In the genomic region with DNA sequence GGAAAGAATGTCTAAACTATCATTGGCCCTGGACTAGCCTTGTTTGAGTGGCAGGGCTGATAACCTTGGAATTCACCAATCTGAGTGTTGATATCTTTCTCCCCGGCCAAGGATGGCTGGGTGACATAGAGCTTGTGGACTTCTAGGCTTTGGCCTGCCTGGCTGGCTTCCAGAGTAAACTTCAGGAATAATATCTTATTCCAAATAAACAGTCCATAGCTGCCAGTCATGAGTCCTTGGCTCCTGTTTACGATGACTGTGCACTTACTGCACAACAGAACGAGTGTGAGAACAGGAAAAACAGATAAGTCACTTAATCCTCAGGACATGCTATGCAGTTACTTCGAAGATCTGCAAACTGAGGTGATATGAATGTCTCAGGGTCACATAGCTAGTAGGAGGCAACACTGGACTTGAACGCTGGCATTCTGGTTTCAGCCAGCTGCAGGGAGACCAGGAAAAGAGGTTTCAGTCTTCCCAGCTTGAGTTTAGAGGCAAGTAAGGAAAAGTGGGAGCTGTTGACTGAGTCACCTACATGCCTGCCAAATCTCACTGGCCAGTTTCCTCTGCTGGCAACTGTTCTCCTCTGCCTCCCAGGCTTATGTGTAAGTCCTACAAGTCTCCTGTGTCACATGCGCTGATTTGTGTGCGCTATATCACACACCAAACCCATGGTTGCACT, we compare ENCODE assay signal across 8 mouse cellular contexts.
DNase-seq lines count a peak whose midpoint lies in the region; ATAC-seq lines count a peak whose summit lies in the region.

No protein-coding gene starts in this region.

- ATAC-seq in monocyte, adult 5-6 weeks (replicated peaks; ENCODE audit: insufficient number of reproducible peaks, low FRiP score, low TSS enrichment, poor library complexity, severe bottlenecking) = no peak
- ATAC-seq in hindbrain, embryonic 13.5 days (ENCODE audit: low FRiP score) = no peak

- peak; percentile 33 to 36 for DNase-seq in layer of hippocampus, adult 8-10 months (ENCODE audit: low spot score in 2 of 2)
- no peak for DNase-seq in layer of hippocampus, postnatal 25 days (ENCODE audit: extremely low spot score in 1 of 2, low spot score in 1 of 2)
- DNase-seq in fibroblast of lung, adult 2 months (ENCODE audit: low read depth) = peak; percentile 99
- DNase-seq in heart, postnatal 25 days (ENCODE audit: low spot score) = peak; percentile 75
- DNase-seq in lung, postnatal 14 days = peak; percentile 50
- DNase-seq in cerebellum, postnatal 36 days = no peak

- WGBS in hindbrain, embryonic 13.5 days = 88% methylated on average over 7 of the region's 7 CpGs

- no peak overlapping the region for H3K4me3 ChIP-seq in hindbrain, embryonic 13.5 days

- no peak overlapping the region for H3K4me2 ChIP-seq in hindbrain, embryonic 13.5 days

- intact Hi-C loops in heart, postnatal 25 days (cut with DNase I) = no loop called here

- H3K9me3 ChIP-seq in hindbrain, embryonic 13.5 days = no peaks in the 10 kb centered on the region

- no peak overlapping the region for H3K9ac ChIP-seq in hindbrain, embryonic 13.5 days

- H3K27ac ChIP-seq in hindbrain, embryonic 13.5 days = no peak overlapping the region

- 0 out of 2 replicates have a peak, but pooled peaks cover 4% of the 10 kb centered on the region for H3K4me1 ChIP-seq in hindbrain, embryonic 13.5 days (replicated peaks)

- H3K27me3 ChIP-seq in hindbrain, embryonic 13.5 days = no peaks in the 10 kb centered on the region

- H3K36me3 ChIP-seq in hindbrain, embryonic 13.5 days = no peaks in the 10 kb centered on the region

Comparison
In these comparisons a context has a peak if more than half of its experiments do, and no peak if none do; other contexts are left out.
1. DNase-seq: peak in layer of hippocampus, adult 8-10 months (2 of 2), fibroblast of lung, adult 2 months (single experiment), heart, postnatal 25 days (single experiment) and lung, postnatal 14 days (single experiment); none in layer of hippocampus, postnatal 25 days (0 of 2) and cerebellum, postnatal 36 days (0 of 2).